Mouse (Mus musculus) macrophage (primary cell): ENCODE measurements at regions not wholly inside any gene's neighbourhood (a gene's known extent, or its start where the extent isn't known, plus 50 kb on each side); places are given as distances from the start of the nearest gene placed in this dataset.
A peak's percentile ranks its signal among the peaks of the same experiment; 100 is the strongest.

Experiments used
- H3K27ac ChIP-seq: fragments of 350-480 bp; formaldehyde crosslinking; 2 replicates; pipeline ENCODE4 v1.9.0; 2021
- H3K36me3 ChIP-seq: fragments of 350-480 bp; formaldehyde crosslinking; 2 replicates; pipeline ENCODE4 v1.9.0; 2021; ENCODE audit errors: inconsistent target
- H3K4me3 ChIP-seq: fragments of 350-480 bp; formaldehyde crosslinking; 2 replicates; pipeline ENCODE4 v1.9.0; 2021; ENCODE audit errors: inconsistent target
- H3K79me2 ChIP-seq: fragments of 350-480 bp; formaldehyde crosslinking; 2 replicates; pipeline ENCODE4 v1.9.0; 2021; ENCODE audit errors: inconsistent target
- whole genome bisulfite sequencing: methylation state at CpG from one replicate; pipeline ENCODE4 v1.1.7; 2026; ENCODE audit warnings: inconsistent platforms; ENCODE audit not compliant: missing documents; 5-methylcytosine and 5-hydroxymethylcytosine counted together

- Histone ChIP-seq H3K79me2 (no peaks in the 10 kb centered on the region), H3K36me3 (no peaks in the 10 kb centered on the region), H3K27ac (no peak overlapping the region), H3K4me3 (no peak overlapping the region)
- WGBS, result 68% methylated on average over 8 of the region's 14 CpGs
These were observed 115.1 kb upstream of the Foxn2 start for GRCm38 (mm10) chr17:88325326-88325909.

DNA sequence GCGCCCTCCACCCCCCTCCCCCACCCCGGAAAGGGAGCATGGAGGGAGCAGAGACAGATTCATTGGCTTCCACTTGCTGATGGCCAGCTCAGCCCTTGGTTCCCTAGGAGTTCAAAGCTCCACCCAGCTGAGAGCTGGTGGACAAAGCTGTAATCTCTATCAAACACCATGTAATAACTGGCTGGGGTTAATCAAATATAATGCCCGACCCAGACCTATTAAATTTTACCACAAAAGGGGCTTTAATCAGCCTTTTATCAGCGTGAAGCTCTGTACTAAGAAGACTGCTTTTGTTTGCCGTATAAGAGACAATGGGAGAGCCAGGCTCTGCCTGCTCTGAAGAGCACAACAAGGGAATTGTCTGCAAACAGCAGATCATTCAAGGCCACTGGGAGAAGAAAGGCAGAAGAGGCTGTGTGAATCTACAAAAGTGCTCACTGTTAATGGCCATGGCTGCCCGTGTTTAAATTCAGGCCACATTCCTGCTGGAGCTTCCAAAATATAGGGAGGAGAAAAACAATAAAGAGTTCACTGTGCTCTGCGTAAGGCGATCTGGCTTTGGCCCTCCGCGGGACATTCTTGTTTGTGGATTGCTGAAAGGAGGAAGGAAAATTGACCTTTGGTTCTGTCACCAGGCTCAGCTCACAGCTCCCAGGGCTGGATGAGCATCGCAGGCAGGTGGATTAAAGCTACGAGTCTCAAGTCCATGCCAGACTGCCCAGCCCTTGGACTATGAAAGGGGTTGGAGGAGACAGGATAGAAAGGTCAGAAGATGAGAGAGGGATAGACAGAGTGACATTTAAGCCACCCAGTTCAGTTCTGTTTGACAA, 114.4 kb upstream of the Foxn2 start:
- Histone ChIP-seq H3K36me3 (no peaks in the 10 kb centered on the region), H3K27ac (no peak overlapping the region), H3K79me2 (no peaks in the 10 kb centered on the region), H3K4me3 (no peak overlapping the region)
- 77% methylated on average over 12 of the region's 12 CpGs for WGBS

GRCm38 (mm10) chr17:88326740-88327123, 113.8 kb upstream of the Foxn2 start:
- no peaks in the 10 kb centered on the region for H3K36me3 ChIP-seq
- WGBS, result 77% methylated on average over 4 of the region's 4 CpGs
- H3K27ac ChIP-seq, result no peak overlapping the region
- no peak overlapping the region for H3K4me3 ChIP-seq
- no peaks in the 10 kb centered on the region for H3K79me2 ChIP-seq

DNA sequence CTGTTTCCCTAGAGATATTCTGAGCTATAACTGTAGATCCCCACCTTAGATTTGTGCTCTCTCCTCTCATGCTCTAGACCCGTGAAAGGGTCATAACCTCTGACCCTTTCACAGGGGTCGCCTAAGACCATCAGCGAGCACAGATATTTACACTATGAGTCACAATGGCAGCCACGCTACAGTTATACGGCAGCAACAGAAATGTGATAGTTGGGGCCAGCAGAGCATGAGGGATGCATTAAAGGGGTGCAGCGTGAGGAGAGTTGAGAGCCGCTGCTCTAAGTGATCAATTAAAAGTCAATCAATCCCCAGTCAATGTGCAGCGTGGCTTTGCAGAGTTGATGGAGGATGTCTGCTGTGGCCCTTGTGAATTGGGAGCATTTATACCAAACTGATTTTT, 112.7 kb upstream of the Foxn2 start:
- 94% methylated on average over 8 of the region's 8 CpGs for WGBS
- no peak overlapping the region for H3K4me3 ChIP-seq
- no peak overlapping the region for H3K27ac ChIP-seq
- H3K79me2 ChIP-seq, result no peaks in the 10 kb centered on the region
- no peaks in the 10 kb centered on the region for H3K36me3 ChIP-seq

DNA sequence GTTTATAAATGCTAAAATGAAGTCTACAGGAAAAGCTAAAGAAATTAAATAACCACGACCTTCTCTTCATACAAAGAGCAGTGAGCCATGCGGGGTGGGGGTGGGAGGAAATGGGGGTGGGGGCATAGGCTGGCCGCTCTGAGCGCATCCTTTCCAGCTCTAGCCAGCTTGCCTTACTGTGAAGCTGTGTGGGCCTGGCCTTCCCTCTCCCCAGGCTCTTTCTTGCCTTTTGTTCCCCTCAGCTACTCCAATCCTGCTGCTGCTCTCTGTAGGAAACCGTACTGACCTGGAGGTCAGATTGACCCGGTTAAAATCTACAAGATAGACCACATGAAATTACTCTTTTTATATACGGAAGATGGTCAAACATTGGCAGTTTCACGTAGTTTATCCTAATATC, 111.7 kb upstream of the Foxn2 start:
- Histone ChIP-seq H3K27ac (no peak overlapping the region), H3K4me3 (no peak overlapping the region), H3K36me3 (no peaks in the 10 kb centered on the region), H3K79me2 (no peaks in the 10 kb centered on the region)
- WGBS, result 74% methylated on average over 8 of the region's 8 CpGs

GRCm38 (mm10) chr17:88329715-88330114, 110.8 kb upstream of the Foxn2 start:
- no peak overlapping the region for H3K4me3 ChIP-seq
- no peaks in the 10 kb centered on the region for H3K36me3 ChIP-seq
- H3K27ac ChIP-seq, result no peak overlapping the region
- no peaks in the 10 kb centered on the region for H3K79me2 ChIP-seq
- 92% methylated on average over 9 of the region's 9 CpGs for WGBS

DNA sequence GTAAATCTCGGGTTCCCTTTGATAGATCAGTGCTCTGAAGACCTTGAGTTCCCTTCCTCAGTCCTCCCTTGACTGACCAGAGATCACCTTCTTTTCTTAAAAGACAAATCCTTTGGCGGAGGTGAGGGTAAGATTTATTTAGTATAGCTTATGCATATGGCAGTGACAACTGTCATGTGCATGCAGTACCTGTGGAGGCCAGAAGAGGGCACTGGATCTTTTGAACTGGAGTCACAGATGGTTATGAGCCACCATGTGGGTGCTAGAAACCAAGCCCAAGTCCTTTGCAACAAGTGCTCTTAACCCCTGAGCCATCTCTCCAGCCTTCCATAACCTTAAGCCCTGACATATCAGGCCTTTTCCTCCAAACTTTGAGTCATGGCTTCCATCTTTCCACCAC, 110.4 kb upstream of the Foxn2 start:
- no peaks in the 10 kb centered on the region for H3K79me2 ChIP-seq
- no peak overlapping the region for H3K4me3 ChIP-seq
- 100% methylated on average over 2 of the region's 2 CpGs for WGBS

DNA sequence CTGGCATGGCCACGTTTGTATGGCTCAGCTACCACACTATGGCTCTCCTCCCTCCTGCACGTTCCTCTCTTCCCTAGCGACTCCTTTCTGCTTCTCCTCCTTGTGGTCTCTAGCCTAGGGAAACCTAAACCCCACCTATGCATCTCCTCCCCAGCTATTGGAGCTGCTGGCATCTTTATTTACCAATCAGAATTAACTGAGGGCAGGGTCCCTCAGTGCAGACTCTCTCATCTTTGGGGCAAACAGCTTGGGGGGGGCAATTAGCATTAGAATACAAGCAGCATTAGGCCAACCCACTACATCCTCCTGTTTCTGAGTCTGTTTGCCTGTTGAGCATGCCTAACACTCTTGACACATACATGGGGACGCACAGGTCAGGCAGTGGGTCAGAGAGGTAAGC, 106.7 kb upstream of the Foxn2 start:
- no peaks in the 10 kb centered on the region for H3K36me3 ChIP-seq
- 89% methylated on average over 3 of the region's 4 CpGs for WGBS
- no peak overlapping the region for H3K4me3 ChIP-seq
- no peak overlapping the region for H3K27ac ChIP-seq
- H3K79me2 ChIP-seq, result no peaks in the 10 kb centered on the region

More for the DNA sequence above, 110.4 kb upstream of the Foxn2 start:
- H3K27ac ChIP-seq, result no peak overlapping the region
- no peaks in the 10 kb centered on the region for H3K36me3 ChIP-seq

GRCm38 (mm10) chr17:88335271-88335670, 105.2 kb upstream of the Foxn2 start:
- H3K79me2 ChIP-seq, result no peaks in the 10 kb centered on the region
- 97% methylated on average over 5 of the region's 5 CpGs for WGBS

GRCm38 (mm10) chr17:88336140-88336769, 104.3 kb upstream of the Foxn2 start:
- 88% methylated on average over 3 of the region's 3 CpGs for WGBS
- Histone ChIP-seq H3K4me3 (no peak overlapping the region), H3K79me2 (no peaks in the 10 kb centered on the region), H3K36me3 (no peaks in the 10 kb centered on the region), H3K27ac (no peak overlapping the region)

More at GRCm38 (mm10) chr17:88335271-88335670, 105.2 kb upstream of the Foxn2 start:
- Histone ChIP-seq H3K4me3 (no peak overlapping the region), H3K27ac (no peak overlapping the region), H3K36me3 (no peaks in the 10 kb centered on the region)

GRCm38 (mm10) chr17:88337649-88338404, 102.7 kb upstream of the Foxn2 start:
- H3K79me2 ChIP-seq, result no peaks in the 10 kb centered on the region
- 47% methylated on average over 8 of the region's 8 CpGs for WGBS
- H3K27ac ChIP-seq, result peak overlapping the region; percentile 93
- no peaks in the 10 kb centered on the region for H3K36me3 ChIP-seq
- no peak overlapping the region for H3K4me3 ChIP-seq

GRCm38 (mm10) chr17:88341141-88341540, 99.4 kb upstream of the Foxn2 start:
- no peak overlapping the region for H3K4me3 ChIP-seq
- peak overlapping the region; percentile 93 for H3K27ac ChIP-seq
- no peaks in the 10 kb centered on the region for H3K36me3 ChIP-seq
- 85% methylated on average over 5 of the region's 5 CpGs for WGBS
- no peaks in the 10 kb centered on the region for H3K79me2 ChIP-seq

- Histone ChIP-seq H3K27ac (peak overlapping the region; percentile 93), H3K79me2 (no peaks in the 10 kb centered on the region), H3K4me3 (no peak overlapping the region), H3K36me3 (no peaks in the 10 kb centered on the region)
- 10% methylated on average over 5 of the region's 5 CpGs for WGBS
These were observed 98.9 kb upstream of the Foxn2 start for GRCm38 (mm10) chr17:88341599-88341998.

- WGBS, result 92% methylated on average over 17 of the region's 17 CpGs
- Histone ChIP-seq H3K27ac (no peak overlapping the region), H3K4me3 (no peak overlapping the region), H3K36me3 (no peaks in the 10 kb centered on the region), H3K79me2 (no peaks in the 10 kb centered on the region)
These were observed 97.3 kb upstream of the Foxn2 start for GRCm38 (mm10) chr17:88343091-88343783.
